Mouse (Mus musculus) NIH3T3 (cell line): ENCODE measurements around the gene Ifitm5.

Experiments
- DNase-seq: peaks from one replicate; pipeline ENCODE4 v3.0.0-alpha.2; 2012; ENCODE audit warnings: low read depth

Gene Ifitm5

GRCm38 (mm10) chr7:140899121-140899520 lies 51.0 kb downstream of the Ifitm5 start:
- no peak for DNase-seq
